Mouse (Mus musculus) spleen, adult 2 months (tissue): ENCODE data around the gene Cfap126.
"Not testable (repeated sequence)": the region's sequence is repeated elsewhere in the genome, so short reads cannot be mapped to it uniquely, and the experiment has no call there.

ENCODE experiments used
- CTCF ChIP-seq: fragments of 200-500 bp; IDR thresholded peaks from 2 replicates; pipeline ENCODE4 v1.5.1; 2011; ENCODE audit warnings: mild to moderate bottlenecking, inconsistent platforms; ENCODE audit not compliant: insufficient read depth, insufficient read length, insufficient replicate concordance; ENCODE audit errors: extremely low read depth
- POLR2A ChIP-seq: fragments of 200-500 bp; IDR thresholded peaks from 2 replicates; pipeline ENCODE4 v1.6.1; 2011; ENCODE audit warnings: low read depth, low read length, inconsistent platforms

DNA sequence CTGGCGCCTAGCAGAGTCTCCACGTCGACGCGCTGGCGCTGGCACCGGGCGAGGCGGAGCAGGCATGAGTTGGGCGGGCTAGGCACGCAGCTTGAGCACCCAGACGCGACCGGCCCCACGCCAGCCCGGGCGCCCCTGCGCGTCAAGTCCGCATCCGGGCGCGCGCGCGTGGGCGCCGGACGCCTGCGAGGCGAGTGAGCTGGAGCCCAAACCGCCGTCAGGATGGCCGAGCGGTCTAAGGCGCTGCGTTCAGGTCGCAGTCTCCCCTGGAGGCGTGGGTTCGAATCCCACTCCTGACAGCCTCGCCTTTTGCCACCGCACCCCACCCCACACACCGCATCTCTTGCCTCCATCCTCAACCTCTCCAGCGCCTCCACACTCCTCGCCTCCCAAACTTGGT lies 48.0 kb upstream of the Cfap126 start:
- not testable (repeated sequence) for TF ChIP-seq CTCF, POLR2A
